Mouse (Mus musculus) stomach, embryonic 16.5 days (tissue): ENCODE data around the gene Plekha7. TPM values are rescaled to one million over a fixed set of nuclear protein-coding genes. Genes with fewer than 3 reads are reported as not detected.

Source experiments
- ATAC-seq: fragments of 200-750 bp; cut with Nextera tagmentation; 2 replicates; pipeline ENCODE4 v1.8.0; 2017; ENCODE audit warnings: moderate number of reproducible peaks, moderate TSS enrichment; ENCODE audit not compliant: insufficient read depth, low FRiP score
- H3K27ac ChIP-seq: fragments of 300-500 bp; sonication (generic); 2 replicates; pipeline ENCODE4 v1.5.1; 2014; ENCODE audit warnings: low read length
- H3K27me3 ChIP-seq: fragments of 300-500 bp; sonication (generic); 2 replicates; pipeline ENCODE4 v1.6.1; 2014; ENCODE audit warnings: low read length, control low read depth, mixed read lengths; ENCODE audit not compliant: control insufficient read depth, insufficient read depth
- H3K36me3 ChIP-seq: fragments of 300-500 bp; sonication (generic); 2 replicates; pipeline ENCODE4 v1.6.1; 2014; ENCODE audit warnings: low read length; ENCODE audit not compliant: control insufficient read depth, insufficient read depth
- H3K4me1 ChIP-seq: fragments of 300-500 bp; sonication (generic); 2 replicates; pipeline ENCODE4 v1.6.1; 2014; ENCODE audit warnings: low read length, control low read depth, mixed read lengths; ENCODE audit not compliant: control insufficient read depth, insufficient read depth
- H3K4me2 ChIP-seq: fragments of 300-500 bp; sonication (generic); 2 replicates; pipeline ENCODE4 v1.6.1; 2014; ENCODE audit warnings: low read depth, low read length, mixed read lengths
- H3K4me3 ChIP-seq: fragments of 300-500 bp; sonication (generic); replicated peaks from 2 replicates; pipeline ENCODE4 v1.5.1; 2014; ENCODE audit warnings: mild to moderate bottlenecking, low read length
- H3K9ac ChIP-seq: fragments of 300-500 bp; sonication (generic); 2 replicates; pipeline ENCODE4 v1.6.1; 2014; ENCODE audit warnings: low read length
- H3K9me3 ChIP-seq: fragments of 300-500 bp; sonication (generic); replicated peaks from 2 replicates; pipeline ENCODE4 v1.6.1; 2016; ENCODE audit warnings: low read length, control low read depth; ENCODE audit not compliant: control insufficient read depth
- WGBS: fragments of 180-500 bp; shearing (Covaris S2); extraction: QIAGEN DNeasy Blood & Tissue Kit; methylation state at CpG from one replicate; pipeline ENCODE4 v1.1.7; 2014; 5-methylcytosine and 5-hydroxymethylcytosine counted together
- polyA plus RNA-seq: library from polyadenylated mRNA; unstranded; fragments of >200 nt; fragmentation: Nextera tagmentation; extraction: Ambion mirVana; gene quantifications from 2 replicates; pipeline ENCODE4 v1.2.1, GENCODE M21; 2015

Gene Plekha7
- polyA plus RNA-seq, 1 experiment from 2014 or later, result 19.9 TPM

- Histone ChIP-seq H3K9me3 (no peaks in the 10 kb centered on the region), H3K4me2 (no peak overlapping the region), H3K36me3 (no peaks in the 10 kb centered on the region), H3K27me3 (no peaks in the 10 kb centered on the region), H3K27ac (no peak overlapping the region), H3K4me3 (no peak overlapping the region), H3K4me1 (peaks cover 38% of the 10 kb centered on the region), H3K9ac (no peak overlapping the region; the same call in 1 of the 2 replicates)
- no peak for ATAC-seq
- WGBS, result 63% methylated on average over 1 of the region's 1 CpGs
These were observed 23.0 kb downstream of the Plekha7 start for GRCm38 (mm10) chr7:116285216-116285615.

- no peaks in the 10 kb centered on the region for H3K9me3 ChIP-seq
- peaks cover 33% of the 10 kb centered on the region for H3K4me1 ChIP-seq
- no peaks in the 10 kb centered on the region for H3K27me3 ChIP-seq
- no peak overlapping the region for H3K9ac ChIP-seq
- no peak overlapping the region for H3K27ac ChIP-seq
- H3K36me3 ChIP-seq, result no peaks in the 10 kb centered on the region
- H3K4me3 ChIP-seq, result no peak overlapping the region
- no peak for ATAC-seq
- no peak overlapping the region for H3K4me2 ChIP-seq
- WGBS, result 39% methylated on average over 11 of the region's 11 CpGs
These were observed 25.4 kb downstream of the Plekha7 start for GRCm38 (mm10) chr7:116282755-116283154.

GRCm38 (mm10) chr7:116280126-116280525 is 28.1 kb downstream of the Plekha7 start:
- WGBS, result 68% methylated on average over 5 of the region's 5 CpGs
- no peak for ATAC-seq
- Histone ChIP-seq H3K27ac (no peak overlapping the region), H3K9me3 (no peaks in the 10 kb centered on the region), H3K4me2 (no peak overlapping the region), H3K4me1 (peaks cover 12% of the 10 kb centered on the region), H3K36me3 (no peaks in the 10 kb centered on the region), H3K9ac (no peak overlapping the region), H3K4me3 (no peak overlapping the region), H3K27me3 (no peaks in the 10 kb centered on the region)

GRCm38 (mm10) chr7:116278280-116278679 is 29.9 kb downstream of the Plekha7 start:
- 56% methylated on average over 9 of the region's 9 CpGs for WGBS
- no peak overlapping the region for H3K4me2 ChIP-seq
- peaks cover 8% of the 10 kb centered on the region for H3K4me1 ChIP-seq
- H3K9me3 ChIP-seq, result no peaks in the 10 kb centered on the region
- peak overlapping the region; percentile 26; the same call in 1 of the 2 replicates for H3K27ac ChIP-seq
- H3K27me3 ChIP-seq, result no peaks in the 10 kb centered on the region
- no peak overlapping the region for H3K4me3 ChIP-seq
- H3K36me3 ChIP-seq, result no peaks in the 10 kb centered on the region
- peak; percentile 41; the same call in 1 of the 2 replicates for ATAC-seq
- no peak overlapping the region for H3K9ac ChIP-seq

GRCm38 (mm10) chr7:116276315-116276714 is 31.9 kb downstream of the Plekha7 start:
- Histone ChIP-seq H3K27ac (no peak overlapping the region), H3K36me3 (no peaks in the 10 kb centered on the region), H3K4me1 (no peaks in the 10 kb centered on the region), H3K4me3 (no peak overlapping the region), H3K27me3 (no peaks in the 10 kb centered on the region), H3K9me3 (no peaks in the 10 kb centered on the region), H3K9ac (no peak overlapping the region), H3K4me2 (no peak overlapping the region)
- ATAC-seq, result no peak

GRCm38 (mm10) chr7:116273111-116273510 is 35.1 kb downstream of the Plekha7 start:
- Histone ChIP-seq H3K4me2 (no peak overlapping the region), H3K9ac (no peak overlapping the region), H3K4me1 (peaks cover 4% of the 10 kb centered on the region), H3K36me3 (no peaks in the 10 kb centered on the region), H3K9me3 (no peaks in the 10 kb centered on the region), H3K27me3 (no peaks in the 10 kb centered on the region), H3K4me3 (no peak overlapping the region), H3K27ac (no peak overlapping the region)
- ATAC-seq, result no peak
- whole genome bisulfite sequencing, result 66% methylated on average over 6 of the region's 6 CpGs

- Histone ChIP-seq H3K27me3 (no peaks in the 10 kb centered on the region), H3K4me1 (peaks cover 5% of the 10 kb centered on the region), H3K4me2 (no peak overlapping the region), H3K4me3 (no peak overlapping the region), H3K36me3 (no peaks in the 10 kb centered on the region), H3K27ac (no peak overlapping the region), H3K9me3 (no peaks in the 10 kb centered on the region), H3K9ac (no peak overlapping the region)
- 70% methylated on average over 6 of the region's 6 CpGs for WGBS
- no peak for ATAC-seq
These were observed 38.6 kb downstream of the Plekha7 start for GRCm38 (mm10) chr7:116269501-116269995.

- Histone ChIP-seq H3K27ac (no peak overlapping the region), H3K36me3 (no peaks in the 10 kb centered on the region), H3K4me2 (no peak overlapping the region), H3K4me1 (peaks cover 5% of the 10 kb centered on the region), H3K9me3 (no peaks in the 10 kb centered on the region), H3K9ac (no peak overlapping the region), H3K4me3 (no peak overlapping the region), H3K27me3 (no peaks in the 10 kb centered on the region)
- WGBS, result 34% methylated on average over 13 of the region's 13 CpGs
- ATAC-seq, result peak; percentile 37; the same call in 1 of the 2 replicates
These were observed 39.9 kb downstream of the Plekha7 start for GRCm38 (mm10) chr7:116268113-116268926.

GRCm38 (mm10) chr7:116263281-116263680 is 44.9 kb downstream of the Plekha7 start:
- Histone ChIP-seq H3K9me3 (no peaks in the 10 kb centered on the region), H3K4me2 (no peak overlapping the region), H3K27me3 (no peaks in the 10 kb centered on the region), H3K4me3 (no peak overlapping the region), H3K9ac (no peak overlapping the region), H3K4me1 (peaks cover 10% of the 10 kb centered on the region), H3K36me3 (no peaks in the 10 kb centered on the region), H3K27ac (peak overlapping the region; percentile 25; the same call in 1 of the 2 replicates)
- ATAC-seq, result no peak
- 60% methylated on average over 7 of the region's 7 CpGs for WGBS
